Mouse (Mus musculus) neural tube, embryonic 11.5 days (tissue): ENCODE results near the gene Card10. TPM values are rescaled to one million over a fixed set of nuclear protein-coding genes. Genes with fewer than 3 reads are reported as not detected.

Experiments
- ATAC-seq: fragments of 200-750 bp; cut with Nextera tagmentation; 2 replicates; pipeline ENCODE4 v1.8.0; 2017; ENCODE audit warnings: moderate number of reproducible peaks, mild to moderate bottlenecking, moderate TSS enrichment, moderate library complexity; ENCODE audit not compliant: insufficient read depth, low FRiP score, low TSS enrichment
- DNase-seq: peaks from one replicate; pipeline ENCODE4 v3.0.0-alpha.2; 2015; ENCODE audit warnings: low spot score
- H3K27ac ChIP-seq: fragments of 300-500 bp; sonication (generic); 2 replicates; pipeline ENCODE4 v1.5.1; 2014; ENCODE audit warnings: low read depth, mild to moderate bottlenecking, low read length
- H3K27me3 ChIP-seq: fragments of 300-500 bp; sonication (generic); 2 replicates; pipeline ENCODE4 v1.6.1; 2014; ENCODE audit warnings: mild to moderate bottlenecking, low read length, mixed read lengths; ENCODE audit not compliant: control insufficient read depth, insufficient read depth
- H3K36me3 ChIP-seq: fragments of 300-500 bp; sonication (generic); 2 replicates; pipeline ENCODE4 v1.6.1; 2014; ENCODE audit warnings: mild to moderate bottlenecking, low read length, moderate library complexity, mixed read lengths; ENCODE audit not compliant: control insufficient read depth, insufficient read depth
- H3K4me1 ChIP-seq: fragments of 300-500 bp; sonication (generic); 2 replicates; pipeline ENCODE4 v1.6.1; 2014; ENCODE audit warnings: low read length, mixed read lengths; ENCODE audit not compliant: control insufficient read depth, insufficient read depth
- H3K4me2 ChIP-seq: fragments of 300-500 bp; sonication (generic); 2 replicates; pipeline ENCODE4 v1.6.1; 2014; ENCODE audit warnings: low read depth, mild to moderate bottlenecking, moderate library complexity
- H3K4me3 ChIP-seq: fragments of 300-500 bp; sonication (generic); 2 replicates; pipeline ENCODE4 v1.5.1; 2014; ENCODE audit warnings: low read depth, low read length
- H3K9ac ChIP-seq: fragments of 300-500 bp; sonication (generic); 2 replicates; pipeline ENCODE4 v1.6.1; 2014; ENCODE audit warnings: mild to moderate bottlenecking, low read length
- H3K9me3 ChIP-seq: fragments of 300-500 bp; sonication (generic); 2 replicates; pipeline ENCODE4 v1.6.1; 2016; ENCODE audit warnings: low read length; ENCODE audit not compliant: control insufficient read depth
- WGBS: fragments of 180-500 bp; shearing (Covaris S2); extraction: QIAGEN DNeasy Blood & Tissue Kit; methylation state at CpG from one replicate; pipeline ENCODE4 v1.1.7; 2014; 5-methylcytosine and 5-hydroxymethylcytosine counted together
- polyA plus RNA-seq: library from polyadenylated mRNA; unstranded; fragments of >200 nt; fragmentation: Nextera tagmentation; extraction: Ambion mirVana; gene quantifications from 2 replicates; pipeline ENCODE4 v1.2.1, GENCODE M21; 2014

The Card10 gene
- polyA plus RNA-seq, 1 experiment from 2014 or later, result 3.7 TPM

DNA sequence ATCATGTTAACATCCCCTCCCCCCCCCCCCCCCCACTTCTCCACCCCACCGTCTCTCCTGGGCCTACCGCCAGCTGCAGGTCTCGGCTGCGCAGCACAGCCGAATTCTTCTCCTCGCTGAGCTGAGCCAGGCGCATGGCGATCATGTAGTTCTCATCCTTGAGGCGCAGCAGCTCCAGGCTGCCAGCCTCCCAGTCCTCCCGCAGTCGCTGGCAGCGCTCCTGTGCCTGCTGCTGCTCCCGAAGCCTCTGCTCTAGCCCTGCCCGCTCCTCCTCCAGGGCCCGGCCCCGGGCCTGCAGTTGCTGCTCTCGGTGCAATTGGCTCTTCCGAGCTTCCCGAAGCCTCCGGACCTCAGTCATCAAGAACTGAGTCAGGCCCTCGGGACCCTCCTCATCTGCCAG, 3.8 kb downstream of the Card10 start:
- 60% methylated on average over 20 of the region's 21 CpGs for WGBS

DNA sequence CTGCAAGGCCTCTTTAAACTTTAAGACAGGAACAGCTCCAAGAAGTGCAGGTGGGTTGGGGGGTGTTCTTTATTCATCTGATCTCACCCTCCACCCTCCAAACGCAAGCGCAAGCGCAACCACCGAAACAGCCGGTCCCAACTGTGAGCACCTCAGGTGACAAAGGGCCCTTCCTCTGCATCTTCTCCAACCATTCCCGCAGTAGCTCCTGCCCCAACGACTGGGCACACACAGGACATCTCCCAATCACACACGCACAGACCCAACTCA, 5.8 kb downstream of the Card10 start:
- Histone ChIP-seq H3K4me1 (peaks cover 5% of the 10 kb centered on the region; the same call in 1 of the 2 replicates), H3K9ac (no peak overlapping the region), H3K27me3 (peaks cover 8% of the 10 kb centered on the region), H3K4me2 (no peak overlapping the region), H3K4me3 (no peak overlapping the region), H3K9me3 (no peaks in the 10 kb centered on the region), H3K36me3 (no peaks in the 10 kb centered on the region), H3K27ac (no peak overlapping the region)
- no peak for ATAC-seq
- no peak for DNase-seq
- 88% methylated on average over 8 of the region's 8 CpGs for WGBS

More for the DNA sequence above, 3.8 kb downstream of the Card10 start:
- Histone ChIP-seq H3K27me3 (peaks cover 27% of the 10 kb centered on the region), H3K4me2 (no peak overlapping the region), H3K36me3 (no peaks in the 10 kb centered on the region), H3K4me3 (no peak overlapping the region), H3K4me1 (peaks cover 13% of the 10 kb centered on the region), H3K9ac (no peak overlapping the region), H3K9me3 (no peaks in the 10 kb centered on the region), H3K27ac (no peak overlapping the region)
- DNase-seq (no peak), ATAC-seq (no peak)

DNA sequence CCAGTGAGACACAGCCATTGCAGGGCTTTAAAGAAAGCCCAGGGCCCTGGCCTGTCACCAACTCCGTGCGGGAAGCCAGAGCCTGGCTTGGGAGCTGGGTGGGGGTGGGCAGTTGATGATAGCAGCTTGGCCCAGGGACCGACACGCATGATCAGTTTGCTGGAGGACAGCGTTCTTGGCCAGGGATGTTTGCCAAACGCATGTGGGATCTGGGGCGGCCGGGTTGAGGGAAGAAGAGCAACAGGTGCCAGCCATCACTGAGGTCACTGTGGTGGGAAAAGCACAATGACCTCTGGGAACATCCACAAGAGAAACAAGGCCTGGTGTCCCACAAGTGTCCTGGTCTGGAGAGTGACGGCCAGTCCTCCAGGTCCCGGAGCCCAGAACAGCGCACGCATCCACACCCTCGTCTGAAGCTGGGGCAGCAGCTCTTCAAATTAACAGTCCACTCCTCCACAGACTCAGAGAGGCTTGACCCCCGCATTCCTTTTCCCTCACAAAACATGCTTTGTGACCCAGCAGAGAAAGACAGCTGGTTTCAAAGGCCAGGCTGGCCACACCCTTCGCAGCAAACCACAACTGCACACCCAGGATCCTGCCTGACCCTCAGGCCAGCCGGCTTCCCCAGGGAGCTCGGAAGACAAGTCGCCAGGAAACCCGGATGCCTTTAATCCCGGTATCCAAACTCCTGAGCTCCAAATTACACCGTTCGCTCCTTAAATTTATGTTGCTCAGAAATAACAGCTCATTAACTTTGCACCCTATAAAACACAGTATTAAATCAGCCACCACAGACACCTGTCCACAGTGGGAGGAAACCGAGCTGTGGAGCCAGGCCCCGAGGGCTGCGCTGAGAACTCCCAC, 6.4 kb downstream of the Card10 start:
- WGBS, result 42% methylated on average over 25 of the region's 25 CpGs
- Histone ChIP-seq H3K27me3 (peaks cover 2% of the 10 kb centered on the region), H3K27ac (no peak overlapping the region), H3K9me3 (no peaks in the 10 kb centered on the region), H3K4me2 (no peak overlapping the region), H3K9ac (no peak overlapping the region), H3K4me3 (no peak overlapping the region), H3K4me1 (peaks cover 5% of the 10 kb centered on the region; the same call in 1 of the 2 replicates), H3K36me3 (no peaks in the 10 kb centered on the region)
- ATAC-seq (no peak), DNase-seq (no peak)

DNA sequence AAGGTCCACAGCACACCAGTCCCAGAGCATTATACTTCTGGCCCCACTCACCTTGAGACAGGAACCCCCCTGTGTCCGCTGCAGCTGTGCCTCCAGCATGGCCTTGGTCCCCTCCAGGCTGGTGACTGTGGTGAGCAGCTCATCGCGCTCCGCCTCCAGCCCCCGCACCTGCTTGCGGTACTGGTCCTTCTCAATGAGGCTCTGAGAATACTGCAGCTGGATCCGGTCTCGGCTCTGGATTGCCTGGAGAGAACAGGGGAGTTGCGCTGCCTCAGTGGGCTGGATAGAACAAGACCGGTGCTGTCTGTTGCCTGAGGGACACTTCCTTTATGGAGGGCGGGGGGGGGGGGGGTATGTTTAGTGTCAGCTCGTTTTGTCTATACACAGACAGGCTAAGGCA, 11.9 kb downstream of the Card10 start:
- Histone ChIP-seq H3K4me1 (no peaks in the 10 kb centered on the region), H3K4me3 (no peak overlapping the region), H3K4me2 (no peak overlapping the region), H3K27ac (no peak overlapping the region), H3K9ac (no peak overlapping the region), H3K36me3 (no peaks in the 10 kb centered on the region), H3K9me3 (no peaks in the 10 kb centered on the region), H3K27me3 (no peaks in the 10 kb centered on the region)
- DNase-seq (no peak), ATAC-seq (no peak)
- 83% methylated on average over 12 of the region's 12 CpGs for WGBS

DNA sequence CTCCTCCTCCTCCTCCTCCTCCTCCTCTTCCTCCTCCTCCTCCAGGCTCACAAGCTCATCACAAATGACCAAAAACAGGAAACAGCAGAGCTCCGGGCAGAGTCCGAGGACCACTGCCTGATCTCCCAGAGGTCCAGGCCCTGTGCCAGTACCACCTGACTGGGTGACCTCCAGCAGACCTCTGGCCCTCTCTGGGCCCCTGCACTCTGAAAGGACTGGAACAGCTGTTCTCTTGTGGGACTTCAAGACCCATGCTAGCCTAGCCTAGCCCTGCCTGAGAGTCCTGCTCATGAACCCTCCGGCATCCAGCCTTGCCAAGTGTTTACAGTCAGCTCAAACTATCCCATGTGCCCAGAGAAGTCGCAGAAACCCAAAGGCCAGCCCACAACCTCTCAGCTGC, 12.4 kb downstream of the Card10 start:
- no peak for DNase-seq
- 63% methylated on average over 4 of the region's 4 CpGs for WGBS
- H3K4me3 ChIP-seq, result no peak overlapping the region
- H3K27me3 ChIP-seq, result no peaks in the 10 kb centered on the region
- no peak overlapping the region for H3K27ac ChIP-seq
- H3K9ac ChIP-seq, result no peak overlapping the region
- H3K4me1 ChIP-seq, result no peaks in the 10 kb centered on the region
- no peak overlapping the region for H3K4me2 ChIP-seq
- no peaks in the 10 kb centered on the region for H3K9me3 ChIP-seq
- no peaks in the 10 kb centered on the region for H3K36me3 ChIP-seq
- no peak for ATAC-seq

DNA sequence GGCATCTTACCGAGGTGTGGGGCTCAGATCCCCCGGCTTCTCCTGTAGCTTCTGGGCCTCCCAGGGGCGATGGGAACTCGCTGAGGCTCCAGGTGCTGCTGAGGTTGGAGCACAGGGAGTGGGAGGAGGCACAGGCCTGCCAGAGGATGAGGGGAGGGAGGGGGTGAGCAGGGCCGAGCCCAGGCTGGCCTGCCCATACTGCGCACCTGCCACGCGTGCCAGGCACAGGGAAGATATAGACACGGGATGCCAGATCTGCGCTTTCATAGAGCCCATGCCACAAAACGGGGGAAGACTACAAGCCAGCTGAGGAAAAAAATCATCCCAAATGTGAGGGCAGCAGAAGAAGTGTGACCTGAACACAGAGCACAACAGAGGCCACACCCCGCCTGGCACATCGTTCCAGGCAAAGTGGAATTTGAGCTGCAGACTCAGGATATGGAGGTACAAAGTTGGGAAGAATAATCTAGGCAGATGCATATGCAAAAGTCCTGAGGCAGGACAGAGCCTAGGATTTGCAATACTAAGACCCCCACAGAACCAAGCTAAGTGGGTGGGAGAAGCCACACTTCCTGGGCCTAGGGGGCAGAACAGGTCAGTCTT, 13.0 kb downstream of the Card10 start:
- Histone ChIP-seq H3K4me3 (no peak overlapping the region), H3K9me3 (no peaks in the 10 kb centered on the region), H3K27ac (no peak overlapping the region), H3K36me3 (no peaks in the 10 kb centered on the region), H3K4me1 (no peaks in the 10 kb centered on the region), H3K9ac (no peak overlapping the region), H3K4me2 (no peak overlapping the region), H3K27me3 (no peaks in the 10 kb centered on the region)
- ATAC-seq (no peak), DNase-seq (no peak)
- WGBS, result 88% methylated on average over 13 of the region's 13 CpGs

DNA sequence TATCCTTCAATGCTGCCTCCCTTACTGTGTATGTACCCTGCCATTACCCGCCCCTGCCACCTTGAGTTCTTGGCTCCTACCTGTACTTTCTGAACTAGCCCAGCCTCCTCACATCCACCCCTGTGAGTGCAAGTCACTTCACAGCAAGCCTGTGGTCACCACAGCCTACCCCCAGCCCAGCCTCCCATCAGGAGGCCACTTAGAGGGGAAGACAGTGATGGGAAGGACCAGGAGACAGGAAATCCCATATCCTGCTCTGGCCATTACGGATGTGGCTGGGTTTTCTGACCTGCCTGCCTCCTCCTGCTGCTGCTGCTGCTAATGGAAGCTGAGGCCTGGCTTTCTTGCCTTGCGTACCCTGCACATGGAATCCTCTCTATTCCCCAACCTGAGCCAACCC, 14.8 kb downstream of the Card10 start:
- DNase-seq (no peak), ATAC-seq (no peak)
- Histone ChIP-seq H3K4me1 (no peaks in the 10 kb centered on the region), H3K4me2 (no peak overlapping the region), H3K27me3 (no peaks in the 10 kb centered on the region), H3K4me3 (no peak overlapping the region), H3K9ac (no peak overlapping the region), H3K27ac (no peak overlapping the region), H3K36me3 (no peaks in the 10 kb centered on the region), H3K9me3 (no peaks in the 10 kb centered on the region)
- 72% methylated on average over 3 of the region's 3 CpGs for WGBS

DNA sequence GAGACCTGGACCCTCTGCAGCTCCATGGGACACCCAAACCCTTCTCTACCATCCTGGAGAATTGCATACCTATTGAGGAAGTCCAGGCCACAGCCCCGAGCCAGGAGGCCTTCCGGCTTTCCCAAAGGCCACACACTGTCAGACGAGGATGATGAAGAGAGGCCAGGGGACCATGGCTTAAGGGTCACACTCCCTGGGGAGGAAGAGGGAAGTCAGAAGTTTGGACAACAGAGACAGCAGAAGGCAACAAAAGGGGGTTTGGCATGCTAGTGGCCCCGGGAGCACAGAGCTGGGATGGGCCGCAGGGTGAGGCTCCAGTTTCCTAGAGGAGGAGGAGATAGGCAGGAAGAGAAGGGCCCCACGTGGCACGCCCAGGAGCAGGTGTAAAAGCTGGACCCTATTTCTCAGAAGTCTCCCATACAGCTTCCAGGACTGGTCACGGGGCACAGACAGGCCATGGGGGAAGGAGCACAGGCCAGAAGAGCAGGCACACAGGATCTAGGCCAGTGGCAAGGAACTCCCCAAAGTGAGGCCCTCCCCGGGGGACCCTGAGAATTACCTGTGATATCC, 15.5 kb downstream of the Card10 start:
- DNase-seq, result no peak
- Histone ChIP-seq H3K9ac (0 out of 2 replicates have a peak overlapping the region, but pooled peaks have one; percentile 11), H3K4me2 (no peak overlapping the region), H3K27ac (no peak overlapping the region), H3K4me1 (no peaks in the 10 kb centered on the region), H3K36me3 (no peaks in the 10 kb centered on the region), H3K27me3 (no peaks in the 10 kb centered on the region), H3K9me3 (no peaks in the 10 kb centered on the region), H3K4me3 (no peak overlapping the region)
- WGBS, result 61% methylated on average over 9 of the region's 9 CpGs
- no peak for ATAC-seq

DNA sequence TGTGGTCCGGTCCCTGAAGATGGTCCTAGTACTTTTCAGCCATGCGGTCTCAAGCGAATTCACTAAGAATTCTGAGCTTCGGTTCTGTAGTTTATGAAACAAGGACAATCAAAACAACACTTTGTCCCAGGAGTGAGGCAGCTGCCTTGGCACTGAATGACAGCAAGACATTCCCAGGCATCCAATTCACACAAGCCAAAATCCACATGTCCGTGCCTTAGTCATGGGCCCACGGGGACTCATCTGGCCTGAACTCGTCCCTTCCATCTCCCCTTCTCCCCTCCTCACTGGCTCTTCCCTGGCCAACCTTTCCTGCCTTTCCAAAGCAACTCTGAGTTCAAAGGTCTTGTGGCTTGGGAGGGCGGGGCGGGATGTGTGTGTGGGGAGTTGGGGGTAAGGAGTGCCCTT, 16.4 kb downstream of the Card10 start:
- Histone ChIP-seq H3K4me1 (no peaks in the 10 kb centered on the region), H3K4me2 (no peak overlapping the region), H3K27ac (0 out of 2 replicates have a peak overlapping the region, but pooled peaks have one; percentile 17), H3K4me3 (no peak overlapping the region), H3K9me3 (no peaks in the 10 kb centered on the region), H3K27me3 (no peaks in the 10 kb centered on the region), H3K9ac (no peak overlapping the region), H3K36me3 (no peaks in the 10 kb centered on the region)
- DNase-seq (no peak), ATAC-seq (no peak)
- 76% methylated on average over 9 of the region's 9 CpGs for WGBS
